Comparison of ENCODE assay signal across 9 mouse cellular contexts in the genomic region with DNA sequence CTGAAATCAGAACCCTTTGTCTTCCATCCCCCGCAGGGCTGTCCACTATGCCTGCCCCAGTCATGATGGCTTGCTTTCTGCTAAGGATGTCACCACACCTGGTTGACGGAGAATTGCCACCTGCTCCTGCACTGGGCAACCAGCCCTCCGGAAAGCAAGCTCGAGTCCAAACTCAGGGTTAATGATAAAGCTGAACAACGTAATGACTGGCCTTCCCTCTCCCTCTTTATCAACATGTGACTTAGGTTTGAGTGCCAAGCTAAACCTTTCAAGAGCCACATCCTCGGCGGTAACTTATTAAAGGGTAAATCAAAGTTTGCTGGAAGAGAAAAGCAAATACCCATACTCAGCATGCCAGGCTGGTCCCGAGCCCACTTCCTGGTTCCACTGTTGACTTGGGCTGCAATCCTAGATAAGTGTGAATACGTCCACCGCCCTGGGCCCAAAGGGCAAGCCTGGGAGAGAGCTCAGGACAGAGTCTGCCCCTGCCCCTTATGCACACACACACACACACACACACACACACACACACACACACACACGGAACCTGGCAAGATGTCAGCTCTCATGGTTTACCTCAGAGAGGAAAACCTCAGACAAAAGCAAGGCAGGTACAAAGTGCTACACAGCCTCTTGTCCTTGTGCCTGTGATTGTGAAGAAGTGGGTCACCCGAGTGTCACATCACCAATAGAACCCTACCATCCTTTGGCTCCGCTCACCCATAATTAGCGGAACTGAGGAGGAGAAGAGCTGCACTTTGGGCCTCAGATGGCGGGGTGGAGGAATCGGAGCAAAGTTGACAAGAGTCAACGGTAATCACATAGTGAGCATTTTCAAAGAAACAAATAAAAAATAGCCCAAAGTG.
DNase-seq lines count a peak whose midpoint lies in the region; ATAC-seq and TF ChIP-seq lines count a peak whose summit lies in the region.
"Had no signal": no experiment of that assay in that cellular context is flagged by ENCODE, and none has a peak within 500 bp of the region (broad histone marks: within the 10 kb centered on the region; RNA-seq: fewer than 3 reads in every experiment).

No protein-coding gene starts in this region.

- TF ChIP-seq EP300 in heart, adult 2 months (IDR thresholded peaks at IDR 0.05; ENCODE audit: insufficient read depth, low read depth, low read length): no peak

- peak overlapping the region; percentile 36 for H3K27ac ChIP-seq in heart, adult 2 months
- H3K27ac ChIP-seq in embryonic facial prominence, embryonic 14.5 days (replicated peaks; ENCODE audit: low read depth, low read length): 0 out of 2 replicates have a peak overlapping the region, but pooled peaks have one; percentile 6

- peaks cover 57% of the 10 kb centered on the region for H3K4me1 ChIP-seq in heart, adult 2 months (ENCODE audit: control insufficient read depth, insufficient read depth, low read length)
- H3K4me1 ChIP-seq in embryonic facial prominence, embryonic 14.5 days (ENCODE audit: control insufficient read depth, insufficient read depth, low read length): peaks cover 66% of the 10 kb centered on the region

- no peak overlapping the region for H3K4me3 ChIP-seq in heart, adult 2 months
- no peak overlapping the region for H3K4me3 ChIP-seq in embryonic facial prominence, embryonic 14.5 days (ENCODE audit: low read depth, low read length)

- no peak overlapping the region for H3K4me2 ChIP-seq in embryonic facial prominence, embryonic 14.5 days (ENCODE audit: low read depth, low read length)

- peak in 1 of 2 experiments; percentile 46 for DNase-seq in heart, adult 2 months
- DNase-seq in heart, adult 9 months (ENCODE audit: low spot score in 2 of 2): no peak
- peak; percentile 45 for DNase-seq in embryonic facial prominence, embryonic 14.5 days (ENCODE audit: low spot score)
- peak; percentile 82 for DNase-seq in kidney, postnatal 10 days
- DNase-seq in lung, postnatal 25 days (ENCODE audit: low spot score): peak; percentile 90
- no peak for DNase-seq in layer of hippocampus, adult 18-20 months (ENCODE audit: low spot score in 2 of 2)
- no peak for DNase-seq in left cerebral cortex, postnatal 14 days (ENCODE audit: low spot score in 2 of 2)
- DNase-seq in testis, postnatal 10 days (ENCODE audit: low spot score): no peak
- DNase-seq: right cerebral cortex, postnatal 4 days had no signal

- WGBS in heart, adult 2 months: 50% methylated on average over 17 of the region's 17 CpGs
- WGBS in embryonic facial prominence, embryonic 14.5 days: 70% methylated on average over 17 of the region's 17 CpGs

- ATAC-seq in embryonic facial prominence, embryonic 14.5 days (ENCODE audit: low read depth): no peak

- H3K79me2 ChIP-seq in heart, adult 2 months (replicated peaks; ENCODE audit: control insufficient read depth, insufficient read depth, low read length): no peaks in the 10 kb centered on the region

- no peak for TF ChIP-seq POLR2A in heart, adult 2 months (IDR thresholded peaks at IDR 0.05; ENCODE audit: insufficient read depth, low read depth, low read length)

- H3K9ac ChIP-seq in heart, adult 2 months (ENCODE audit: low read depth, low read length): no peak overlapping the region
- no peak overlapping the region for H3K9ac ChIP-seq in embryonic facial prominence, embryonic 14.5 days (ENCODE audit: low read depth, low read length)

- TF ChIP-seq CTCF in heart, adult 2 months (IDR thresholded peaks at IDR 0.05): no peak

- peaks cover 3% of the 10 kb centered on the region; the same call in 1 of the 2 replicates for H3K36me3 ChIP-seq in heart, adult 2 months (ENCODE audit: control insufficient read depth, insufficient read depth, low read length)
- H3K36me3 ChIP-seq in embryonic facial prominence, embryonic 14.5 days (ENCODE audit: control insufficient read depth, insufficient read depth, low read length): no peaks in the 10 kb centered on the region

- H3K27me3 ChIP-seq in heart, adult 2 months (ENCODE audit: control insufficient read depth, insufficient read depth, low read length): no peaks in the 10 kb centered on the region
- H3K27me3 ChIP-seq in embryonic facial prominence, embryonic 14.5 days (replicated peaks; ENCODE audit: control insufficient read depth, insufficient read depth, low read length): no peaks in the 10 kb centered on the region

- intact Hi-C loops in heart, adult 2 months (cut with DNase I): no loop called here
- intact Hi-C loops in left cerebral cortex, postnatal 14 days (cut with DNase I): no loop called here

- H3K9me3 ChIP-seq in embryonic facial prominence, embryonic 14.5 days (ENCODE audit: control insufficient read depth, low read length): no peaks in the 10 kb centered on the region

Comparison
In these comparisons a context has a peak if more than half of its experiments do, and no peak if none do; other contexts are left out.
1. DNase-seq: peak in embryonic facial prominence, embryonic 14.5 days (single experiment), kidney, postnatal 10 days (single experiment) and lung, postnatal 25 days (single experiment); none in heart, adult 9 months (0 of 2), layer of hippocampus, adult 18-20 months (0 of 2), left cerebral cortex, postnatal 14 days (0 of 2) and testis, postnatal 10 days (single experiment).